Mouse (Mus musculus) embryonic fibroblast, embryonic 13.5 days (primary cell): ENCODE measurements around the gene Mga. TPM values are rescaled to one million over a fixed set of nuclear protein-coding genes. Genes with fewer than 3 reads are reported as not detected.

ENCODE experiments used
- H3K27ac ChIP-seq: 2 replicates; pipeline ENCODE4 v1.5.1; 2012; ENCODE audit warnings: low read length, control low read depth, inconsistent platforms; ENCODE audit not compliant: insufficient read depth
- H3K4me1 ChIP-seq: 2 replicates; pipeline ENCODE4 v1.6.1; 2011; ENCODE audit warnings: low read length; ENCODE audit not compliant: control insufficient read depth, insufficient read depth
- H3K4me3 ChIP-seq: 2 replicates; pipeline ENCODE4 v1.5.1; 2011; ENCODE audit warnings: mild to moderate bottlenecking, control low read depth, low read length; ENCODE audit not compliant: insufficient read depth
- CTCF ChIP-seq: IDR thresholded peaks from 2 replicates; pipeline ENCODE4 v1.5.1; 2011; ENCODE audit warnings: mild to moderate bottlenecking, control low read depth, low read length, moderate library complexity, borderline replicate concordance; ENCODE audit not compliant: insufficient read depth
- POLR2A ChIP-seq: IDR thresholded peaks from 2 replicates; pipeline ENCODE4 v1.6.1; 2011; ENCODE audit warnings: low read depth, mild to moderate bottlenecking, control low read depth, low read length, moderate library complexity
- polyA plus RNA-seq: library from polyadenylated mRNA; stranded (reverse); fragments of >200 nt; gene quantifications from 2 replicates; pipeline ENCODE4 v1.2.4, GENCODE M21; 2011; ENCODE audit warnings: low read depth; ENCODE audit not compliant: missing spikeins, insufficient read length

Gene Mga
- polyA plus RNA-seq, 1 experiment: 69.2 TPM

GRCm38 (mm10) chr2:119896553-119897089 lies 407 bp upstream of the Mga start:
- peak overlapping the region; percentile 81 for H3K27ac ChIP-seq

GRCm38 (mm10) chr2:119898141-119898594 lies 1.1 kb downstream of the Mga start:
- Histone ChIP-seq H3K4me3 (peak overlapping the region; percentile 51), H3K27ac (peak overlapping the region; percentile 89), H3K4me1 (no peaks in the 10 kb centered on the region)
- TF ChIP-seq POLR2A: peak; percentile 84
- TF ChIP-seq CTCF: no peak

More at GRCm38 (mm10) chr2:119896553-119897089, 407 bp upstream of the Mga start:
- Histone ChIP-seq H3K4me3 (peak overlapping the region; percentile 35), H3K4me1 (no peaks in the 10 kb centered on the region)
- no peak for TF ChIP-seq CTCF
- TF ChIP-seq POLR2A: no peak

- TF ChIP-seq POLR2A (no peak), CTCF (no peak)
These were observed 19.0 kb downstream of the Mga start for GRCm38 (mm10) chr2:119916007-119916406.

GRCm38 (mm10) chr2:119917631-119918369 lies 20.8 kb downstream of the Mga start:
- Histone ChIP-seq H3K4me1 (no peaks in the 10 kb centered on the region), H3K27ac (no peak overlapping the region), H3K4me3 (no peak overlapping the region)
- TF ChIP-seq CTCF: no peak
- no peak for TF ChIP-seq POLR2A

More at GRCm38 (mm10) chr2:119916007-119916406, 19.0 kb downstream of the Mga start:
- Histone ChIP-seq H3K4me3 (no peak overlapping the region), H3K4me1 (no peaks in the 10 kb centered on the region), H3K27ac (no peak overlapping the region)

GRCm38 (mm10) chr2:119970571-119970970 lies 73.5 kb downstream of the Mga start:
- no peak for TF ChIP-seq CTCF
- no peak for TF ChIP-seq POLR2A
- peaks cover 6% of the 10 kb centered on the region for H3K4me1 ChIP-seq
- H3K27ac ChIP-seq: no peak overlapping the region
- H3K4me3 ChIP-seq: no peak overlapping the region

GRCm38 (mm10) chr2:119971316-119971715 lies 74.3 kb downstream of the Mga start:
- no peak overlapping the region for H3K4me3 ChIP-seq
- TF ChIP-seq CTCF (no peak), POLR2A (no peak)
- H3K27ac ChIP-seq: peak overlapping the region; percentile 64
- H3K4me1 ChIP-seq: peaks cover 6% of the 10 kb centered on the region

GRCm38 (mm10) chr2:119971837-119972536 lies 75.0 kb downstream of the Mga start:
- Histone ChIP-seq H3K4me1 (peaks cover 6% of the 10 kb centered on the region), H3K4me3 (peak overlapping the region; percentile 68), H3K27ac (peak overlapping the region; percentile 64)
- TF ChIP-seq CTCF: peak; percentile 30; the same call in 1 of the 2 replicates
- TF ChIP-seq POLR2A: peak; percentile 97

GRCm38 (mm10) chr2:119972537-119972879 lies 75.5 kb downstream of the Mga start, which contains the start of gene Mapkbp1:
Gene Mapkbp1 (plus strand): TSS chr2:119972699.
- peak within 1 kb of the TSS; percentile 68 for H3K4me3 ChIP-seq
- peak within 1 kb of the TSS; percentile 64 for H3K27ac ChIP-seq
- no peak for TF ChIP-seq CTCF
- TF ChIP-seq POLR2A: no peak
- peaks cover 6% of the 10 kb centered on the region for H3K4me1 ChIP-seq

GRCm38 (mm10) chr2:119980343-119980986 lies 83.4 kb downstream of the Mga start:
- Histone ChIP-seq H3K4me3 (no peak overlapping the region), H3K27ac (no peak overlapping the region), H3K4me1 (no peaks in the 10 kb centered on the region)
- TF ChIP-seq POLR2A (no peak), CTCF (no peak)

- TF ChIP-seq CTCF (no peak), POLR2A (no peak)
- no peak overlapping the region for H3K27ac ChIP-seq
- H3K4me1 ChIP-seq: no peaks in the 10 kb centered on the region
- H3K4me3 ChIP-seq: no peak overlapping the region
These were observed 84.6 kb downstream of the Mga start for GRCm38 (mm10) chr2:119981631-119982030.
